Mouse (Mus musculus) hindbrain, embryonic 11.5 days (tissue): ENCODE data around the gene Epas1. TPM values are rescaled to one million over a fixed set of nuclear protein-coding genes. Genes with fewer than 3 reads are reported as not detected.

Experiments used
- ATAC-seq: fragments of 200-750 bp; cut with Nextera tagmentation; 2 replicates; pipeline ENCODE4 v1.8.0; 2017; ENCODE audit warnings: mild to moderate bottlenecking, moderate TSS enrichment, moderate library complexity; ENCODE audit not compliant: low FRiP score
- DNase-seq: peaks from one replicate; pipeline ENCODE4 v3.0.0-alpha.2; 2015; ENCODE audit warnings: low spot score
- H3K27ac ChIP-seq: fragments of 300-500 bp; sonication (generic); 2 replicates; pipeline ENCODE4 v1.5.1; 2014; ENCODE audit warnings: mild to moderate bottlenecking, low read depth, low read length
- H3K27me3 ChIP-seq: fragments of 300-500 bp; sonication (generic); 2 replicates; pipeline ENCODE4 v1.6.1; 2014; ENCODE audit warnings: mild to moderate bottlenecking, low read length, moderate library complexity, mixed read lengths; ENCODE audit not compliant: control insufficient read depth, insufficient read depth
- H3K36me3 ChIP-seq: fragments of 300-500 bp; sonication (generic); 2 replicates; pipeline ENCODE4 v1.6.1; 2014; ENCODE audit warnings: mild to moderate bottlenecking, low read length, moderate library complexity, mixed read lengths; ENCODE audit not compliant: control insufficient read depth, insufficient read depth
- H3K4me1 ChIP-seq: fragments of 300-500 bp; sonication (generic); replicated peaks from 2 replicates; pipeline ENCODE4 v1.6.1; 2014; ENCODE audit warnings: low read length, mixed read lengths; ENCODE audit not compliant: control insufficient read depth, insufficient read depth
- H3K4me2 ChIP-seq: fragments of 300-500 bp; sonication (generic); replicated peaks from 2 replicates; pipeline ENCODE4 v1.6.1; 2014; ENCODE audit warnings: mild to moderate bottlenecking, low read depth, low read length
- H3K4me3 ChIP-seq: fragments of 300-500 bp; sonication (generic); 2 replicates; pipeline ENCODE4 v1.5.1; 2014; ENCODE audit warnings: low read depth, low read length
- H3K9ac ChIP-seq: fragments of 300-500 bp; sonication (generic); 2 replicates; pipeline ENCODE4 v1.6.1; 2014; ENCODE audit warnings: low read depth, low read length
- H3K9me3 ChIP-seq: fragments of 300-500 bp; sonication (generic); 2 replicates; pipeline ENCODE4 v1.6.1; 2016; ENCODE audit warnings: low read length; ENCODE audit not compliant: control insufficient read depth
- WGBS: fragments of 180-500 bp; shearing (Covaris S2); extraction: QIAGEN DNeasy Blood & Tissue Kit; methylation state at CpG from one replicate; pipeline ENCODE4 v1.1.7; 2014; 5-methylcytosine and 5-hydroxymethylcytosine counted together
- polyA plus RNA-seq: library from polyadenylated mRNA; unstranded; fragments of >200 nt; fragmentation: Nextera tagmentation; extraction: Ambion mirVana; gene quantifications from 2 replicates; pipeline ENCODE4 v1.2.1, GENCODE M21; 2014

Gene Epas1
- polyA plus RNA-seq, 1 experiment from 2014 or later: 6.4 TPM

- Histone ChIP-seq H3K9me3 (no peaks in the 10 kb centered on the region), H3K27ac (no peak overlapping the region)
Measured at GRCm38 (mm10) chr17:86778147-86778546, 24.6 kb downstream of the Epas1 start.

GRCm38 (mm10) chr17:86779191-86780130 is 26.0 kb downstream of the Epas1 start:
- no peak overlapping the region for H3K9ac ChIP-seq
- DNase-seq (no peak), ATAC-seq (no peak)
- H3K4me2 ChIP-seq: no peak overlapping the region
- no peak overlapping the region for H3K27ac ChIP-seq
- no peaks in the 10 kb centered on the region for H3K27me3 ChIP-seq
- H3K9me3 ChIP-seq: no peaks in the 10 kb centered on the region
- no peaks in the 10 kb centered on the region for H3K4me1 ChIP-seq
- 78% methylated on average over 15 of the region's 15 CpGs for WGBS
- no peaks in the 10 kb centered on the region for H3K36me3 ChIP-seq
- H3K4me3 ChIP-seq: no peak overlapping the region

More at GRCm38 (mm10) chr17:86778147-86778546, 24.6 kb downstream of the Epas1 start:
- Histone ChIP-seq H3K36me3 (no peaks in the 10 kb centered on the region), H3K4me1 (no peaks in the 10 kb centered on the region), H3K4me2 (no peak overlapping the region), H3K4me3 (no peak overlapping the region), H3K27me3 (no peaks in the 10 kb centered on the region), H3K9ac (no peak overlapping the region)
- 91% methylated on average over 6 of the region's 6 CpGs for WGBS
- ATAC-seq (no peak), DNase-seq (no peak)

- no peaks in the 10 kb centered on the region for H3K9me3 ChIP-seq
- DNase-seq (no peak), ATAC-seq (no peak)
- H3K9ac ChIP-seq: no peak overlapping the region
- no peak overlapping the region for H3K27ac ChIP-seq
- WGBS: 84% methylated on average over 6 of the region's 6 CpGs
- H3K4me3 ChIP-seq: no peak overlapping the region
- H3K4me2 ChIP-seq: no peak overlapping the region
- H3K36me3 ChIP-seq: no peaks in the 10 kb centered on the region
- H3K27me3 ChIP-seq: no peaks in the 10 kb centered on the region
- H3K4me1 ChIP-seq: no peaks in the 10 kb centered on the region
Measured at GRCm38 (mm10) chr17:86780708-86781318, 27.3 kb downstream of the Epas1 start.

- H3K9ac ChIP-seq: no peak overlapping the region
- H3K4me2 ChIP-seq: no peak overlapping the region
- no peaks in the 10 kb centered on the region for H3K9me3 ChIP-seq
- H3K27ac ChIP-seq: no peak overlapping the region
- WGBS: 83% methylated on average over 12 of the region's 12 CpGs
- H3K4me1 ChIP-seq: no peaks in the 10 kb centered on the region
- DNase-seq (no peak), ATAC-seq (no peak)
- H3K4me3 ChIP-seq: no peak overlapping the region
- no peaks in the 10 kb centered on the region for H3K36me3 ChIP-seq
- H3K27me3 ChIP-seq: no peaks in the 10 kb centered on the region
Measured at GRCm38 (mm10) chr17:86781755-86782400, 28.4 kb downstream of the Epas1 start.

GRCm38 (mm10) chr17:86784405-86784977 is 31.0 kb downstream of the Epas1 start:
- Histone ChIP-seq H3K4me2 (no peak overlapping the region), H3K4me3 (no peak overlapping the region), H3K27ac (no peak overlapping the region), H3K27me3 (no peaks in the 10 kb centered on the region), H3K9me3 (no peaks in the 10 kb centered on the region), H3K4me1 (no peaks in the 10 kb centered on the region), H3K9ac (no peak overlapping the region), H3K36me3 (no peaks in the 10 kb centered on the region)
- no peak for DNase-seq
- 75% methylated on average over 10 of the region's 10 CpGs for WGBS
- no peak for ATAC-seq

- Histone ChIP-seq H3K4me3 (no peak overlapping the region), H3K9me3 (no peaks in the 10 kb centered on the region), H3K4me1 (no peaks in the 10 kb centered on the region), H3K36me3 (no peaks in the 10 kb centered on the region), H3K9ac (no peak overlapping the region), H3K4me2 (no peak overlapping the region), H3K27ac (no peak overlapping the region), H3K27me3 (no peaks in the 10 kb centered on the region)
- no peak for ATAC-seq
- WGBS: 49% methylated on average over 7 of the region's 7 CpGs
- DNase-seq: no peak
Measured at GRCm38 (mm10) chr17:86785612-86786011, 32.1 kb downstream of the Epas1 start.

- WGBS: 83% methylated on average over 7 of the region's 7 CpGs
Measured at GRCm38 (mm10) chr17:86786496-86786895, 33.0 kb downstream of the Epas1 start.

GRCm38 (mm10) chr17:86787805-86788204 is 34.3 kb downstream of the Epas1 start:
- H3K4me2 ChIP-seq: no peak overlapping the region
- H3K9me3 ChIP-seq: no peaks in the 10 kb centered on the region
- H3K27ac ChIP-seq: no peak overlapping the region
- 84% methylated on average over 7 of the region's 7 CpGs for WGBS
- H3K36me3 ChIP-seq: no peaks in the 10 kb centered on the region
- no peak overlapping the region for H3K9ac ChIP-seq
- no peak overlapping the region for H3K4me3 ChIP-seq
- no peak for DNase-seq
- H3K4me1 ChIP-seq: no peaks in the 10 kb centered on the region
- H3K27me3 ChIP-seq: no peaks in the 10 kb centered on the region
- ATAC-seq: no peak

More at GRCm38 (mm10) chr17:86786496-86786895, 33.0 kb downstream of the Epas1 start:
- H3K9ac ChIP-seq: no peak overlapping the region
- DNase-seq (no peak), ATAC-seq (no peak)
- no peaks in the 10 kb centered on the region for H3K4me1 ChIP-seq
- H3K27me3 ChIP-seq: no peaks in the 10 kb centered on the region
- no peaks in the 10 kb centered on the region for H3K36me3 ChIP-seq
- H3K4me3 ChIP-seq: no peak overlapping the region
- no peaks in the 10 kb centered on the region for H3K9me3 ChIP-seq
- H3K27ac ChIP-seq: no peak overlapping the region
- H3K4me2 ChIP-seq: no peak overlapping the region
